Mouse (Mus musculus): Measurements from ENCODE around the gene Gm20388.

- TF ChIP-seq CTCF (IDR thresholded peaks at IDR 0.05; ENCODE audit: insufficient read depth, low read depth, low read length) = no peak
- no peak for TF ChIP-seq POLR2A (IDR thresholded peaks at IDR 0.05; ENCODE audit: insufficient read depth, low read depth, low read length)
Measured at GRCm38 (mm10) chr8:122853340-122853771, 2942.7 kb downstream of the Gm20388 start.

Measured in olfactory bulb, adult 2 months (tissue).